Mouse (Mus musculus) liver, postnatal 0 days (tissue): ENCODE measurements around the gene Dnajb11. TPM values are rescaled to one million over a fixed set of nuclear protein-coding genes. Genes with fewer than 3 reads are reported as not detected.
A peak's percentile ranks its signal among the peaks of the same experiment; 100 is the strongest.

Experiments
- ATAC-seq: fragments of 200-750 bp; cut with Nextera tagmentation; 2 replicates; pipeline ENCODE4 v1.8.0; 2017; ENCODE audit warnings: mild to moderate bottlenecking, moderate library complexity
- DNase-seq: peaks from one replicate; pipeline ENCODE4 v3.0.0-alpha.2; 2016
- H3K27ac ChIP-seq: fragments of 300-500 bp; sonication (generic); 2 replicates; pipeline ENCODE4 v1.5.1; 2014; ENCODE audit warnings: antibody characterized with exemption, moderate library complexity, mild to moderate bottlenecking, low read depth
- H3K27me3 ChIP-seq: fragments of 300-500 bp; sonication (generic); 2 replicates; pipeline ENCODE4 v1.6.1; 2014; ENCODE audit warnings: low read length, control low read depth, mixed read lengths; ENCODE audit not compliant: insufficient read depth
- H3K36me3 ChIP-seq: fragments of 300-500 bp; sonication (generic); replicated peaks from 2 replicates; pipeline ENCODE4 v1.6.1; 2014; ENCODE audit warnings: mild to moderate bottlenecking, control low read depth, low read length, moderate library complexity, mixed read lengths; ENCODE audit not compliant: insufficient read depth
- H3K4me1 ChIP-seq: fragments of 300-500 bp; sonication (generic); 2 replicates; pipeline ENCODE4 v1.6.1; 2014; ENCODE audit warnings: antibody characterized with exemption, mild to moderate bottlenecking, control low read depth; ENCODE audit not compliant: insufficient read depth
- H3K4me2 ChIP-seq: fragments of 300-500 bp; sonication (generic); 2 replicates; pipeline ENCODE4 v1.6.1; 2014; ENCODE audit warnings: low read depth, mild to moderate bottlenecking, low read length, moderate library complexity, mixed read lengths
- H3K4me3 ChIP-seq: fragments of 300-500 bp; sonication (generic); 2 replicates; pipeline ENCODE4 v1.5.1; 2014; ENCODE audit warnings: low read depth, low read length
- H3K9ac ChIP-seq: fragments of 300-500 bp; sonication (generic); replicated peaks from 2 replicates; pipeline ENCODE4 v1.6.1; 2014; ENCODE audit warnings: mild to moderate bottlenecking, moderate library complexity
- H3K9me3 ChIP-seq: fragments of 300-500 bp; sonication (generic); 2 replicates; pipeline ENCODE4 v1.6.1; 2016; ENCODE audit warnings: mild to moderate bottlenecking, control low read depth, low read length, mixed read lengths
- CTCF ChIP-seq: sonication (generic); IDR thresholded peaks from 2 replicates; pipeline ENCODE4 v1.5.1; 2016; ENCODE audit warnings: antibody characterized with exemption, low read depth
- EP300 ChIP-seq: IDR thresholded peaks from 2 replicates; pipeline ENCODE4 v1.6.1; 2016; ENCODE audit warnings: antibody characterized with exemption, low read depth, mild to moderate bottlenecking
- WGBS: fragments of 180-500 bp; shearing (Covaris S2); extraction: QIAGEN DNeasy Blood & Tissue Kit; methylation state at CpG from one replicate; pipeline ENCODE4 v1.1.7; 2014; ENCODE audit not compliant: insufficient replicate concordance; 5-methylcytosine and 5-hydroxymethylcytosine counted together
- polyA plus RNA-seq: library from polyadenylated mRNA; unstranded; fragments of >200 nt; fragmentation: Nextera tagmentation; extraction: Ambion mirVana; gene quantifications from 2 replicates; pipeline ENCODE4 v1.2.1, GENCODE M21; 2015

Dnajb11 gene
- polyA plus RNA-seq, 1 experiment from 2014 or later, result 48.9 TPM

DNA sequence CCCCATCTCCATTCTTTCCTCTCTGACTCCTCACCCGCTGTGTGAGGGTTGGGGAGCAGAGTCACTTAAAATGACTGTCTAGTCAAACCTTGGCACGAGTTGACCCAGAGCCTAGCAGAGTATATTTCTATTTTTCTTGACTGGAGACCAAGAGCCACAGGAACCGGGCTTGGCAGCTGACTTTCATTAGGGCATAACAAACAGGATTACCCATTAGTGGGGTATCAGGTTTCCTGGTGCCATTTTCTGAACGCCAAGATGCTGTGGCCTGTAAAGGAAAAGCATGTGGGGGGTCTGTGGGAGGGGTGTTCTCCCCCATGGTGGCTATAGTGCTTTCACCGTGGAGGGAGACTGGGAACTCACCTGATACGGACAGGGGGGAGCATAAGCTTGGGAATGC, 23.3 kb downstream of the Dnajb11 start:
- H3K4me3 ChIP-seq, result no peak overlapping the region
- no peak overlapping the region for H3K4me2 ChIP-seq
- no peaks in the 10 kb centered on the region for H3K36me3 ChIP-seq
- DNase-seq, result no peak
- ATAC-seq, result no peak
- H3K9me3 ChIP-seq, result no peaks in the 10 kb centered on the region
- H3K27me3 ChIP-seq, result no peaks in the 10 kb centered on the region
- peak overlapping the region; percentile 44 for H3K9ac ChIP-seq
- TF ChIP-seq EP300, result no peak
- no peak for TF ChIP-seq CTCF
- WGBS, result 42% methylated on average over 6 of the region's 6 CpGs
- peaks cover 38% of the 10 kb centered on the region for H3K4me1 ChIP-seq
- H3K27ac ChIP-seq, result peak overlapping the region; percentile 98

- Histone ChIP-seq H3K9me3 (no peaks in the 10 kb centered on the region), H3K27ac (peak overlapping the region; percentile 98), H3K36me3 (no peaks in the 10 kb centered on the region), H3K27me3 (no peaks in the 10 kb centered on the region), H3K4me2 (no peak overlapping the region), H3K4me3 (no peak overlapping the region), H3K9ac (peak overlapping the region; percentile 51; the same call in 1 of the 2 replicates), H3K4me1 (peaks cover 41% of the 10 kb centered on the region)
- DNase-seq (peak; percentile 59), ATAC-seq (peak; percentile 83)
- WGBS, result 14% methylated on average over 4 of the region's 4 CpGs
- no peak for TF ChIP-seq CTCF
- peak; percentile 94 for TF ChIP-seq EP300
Observed at GRCm38 (mm10) chr16:22881487-22881886, 23.8 kb downstream of the Dnajb11 start.

DNA sequence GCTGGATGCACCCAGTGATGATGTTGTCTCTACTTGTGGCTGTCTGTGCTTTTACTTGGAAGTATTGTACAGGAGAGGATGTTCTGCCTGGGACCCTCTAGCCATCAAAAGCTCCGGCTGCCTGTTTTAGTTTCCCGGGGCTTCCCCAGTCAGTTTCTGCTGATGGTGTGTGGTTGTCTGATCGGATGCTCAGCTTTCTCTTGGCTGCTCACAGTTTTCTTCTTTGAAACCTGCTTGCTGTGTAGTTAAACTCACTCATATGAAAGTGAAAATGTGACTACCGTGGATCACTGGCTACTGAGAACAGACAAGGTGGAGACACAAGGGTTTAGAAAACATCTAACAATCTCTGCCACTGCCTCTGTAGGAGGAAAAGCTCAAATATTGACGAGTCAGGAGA, 25.8 kb downstream of the Dnajb11 start:
- Histone ChIP-seq H3K4me3 (no peak overlapping the region), H3K27ac (peak overlapping the region; percentile 98), H3K36me3 (no peaks in the 10 kb centered on the region), H3K9ac (no peak overlapping the region), H3K4me1 (peaks cover 36% of the 10 kb centered on the region), H3K4me2 (no peak overlapping the region), H3K9me3 (no peaks in the 10 kb centered on the region), H3K27me3 (no peaks in the 10 kb centered on the region)
- DNase-seq (no peak), ATAC-seq (no peak)
- TF ChIP-seq CTCF (no peak), EP300 (no peak)
- WGBS, result 63% methylated on average over 5 of the region's 5 CpGs

- TF ChIP-seq EP300 (no peak), CTCF (no peak)
- Histone ChIP-seq H3K4me3 (no peak overlapping the region), H3K4me1 (peaks cover 37% of the 10 kb centered on the region), H3K9me3 (no peaks in the 10 kb centered on the region), H3K36me3 (no peaks in the 10 kb centered on the region), H3K27ac (peak overlapping the region; percentile 98), H3K4me2 (peak overlapping the region; percentile 22; the same call in 1 of the 2 replicates), H3K27me3 (no peaks in the 10 kb centered on the region), H3K9ac (0 out of 2 replicates have a peak overlapping the region, but pooled peaks have one; percentile 11)
- peak; percentile 18; the same call in 1 of the 2 replicates for ATAC-seq
- peak; percentile 53 for DNase-seq
- WGBS, result 20% methylated on average over 4 of the region's 4 CpGs
Observed at GRCm38 (mm10) chr16:22885356-22885755, 27.7 kb downstream of the Dnajb11 start.

DNA sequence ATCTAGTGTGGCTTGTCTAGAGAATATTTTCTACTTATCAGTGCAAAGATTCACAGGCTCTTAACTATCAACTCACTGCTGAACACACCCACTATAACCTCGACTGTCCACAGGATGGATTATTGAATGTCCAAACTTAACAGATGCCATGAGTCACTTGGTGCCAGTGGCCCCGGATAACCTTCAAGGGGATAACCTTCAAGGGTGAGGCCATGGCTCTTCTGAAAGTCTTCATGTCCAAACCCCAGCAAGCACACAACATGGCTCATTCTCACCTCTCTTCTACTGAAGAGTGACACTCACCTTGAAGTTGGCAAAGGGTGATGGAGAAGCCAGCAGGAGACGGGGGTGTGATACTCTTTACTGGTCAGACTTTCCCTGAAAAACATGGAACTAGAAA, 29.1 kb downstream of the Dnajb11 start:
- Histone ChIP-seq H3K27ac (peak overlapping the region; percentile 98), H3K9me3 (no peaks in the 10 kb centered on the region), H3K36me3 (no peaks in the 10 kb centered on the region), H3K9ac (peak overlapping the region; percentile 30; the same call in 1 of the 2 replicates), H3K4me2 (peak overlapping the region; percentile 38), H3K4me1 (peaks cover 38% of the 10 kb centered on the region), H3K4me3 (no peak overlapping the region), H3K27me3 (no peaks in the 10 kb centered on the region)
- 46% methylated on average over 3 of the region's 3 CpGs for WGBS
- no peak for TF ChIP-seq EP300
- TF ChIP-seq CTCF, result no peak
- peak; percentile 37 for DNase-seq
- peak; percentile 52 for ATAC-seq

DNA sequence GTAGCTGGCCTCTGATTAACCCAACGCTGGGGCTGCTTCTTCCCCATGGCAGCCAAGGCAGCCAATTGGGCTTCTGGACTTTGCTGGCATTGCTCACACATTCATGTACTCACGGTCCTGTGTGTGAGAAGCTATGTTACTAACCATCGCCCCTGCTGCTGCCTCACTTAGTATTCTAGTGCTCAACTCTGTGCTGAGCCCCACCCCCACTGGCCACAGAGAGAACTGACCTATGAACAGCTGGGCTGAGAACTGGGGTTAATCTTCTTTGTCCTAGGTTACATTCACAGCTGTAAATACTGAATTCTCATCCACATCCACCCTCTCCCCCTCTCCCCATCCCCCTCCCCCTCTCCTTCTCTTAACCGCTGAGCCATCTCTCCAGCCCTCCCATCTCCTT, 31.2 kb downstream of the Dnajb11 start:
- no peak overlapping the region for H3K4me3 ChIP-seq
- WGBS, result 63% methylated on average over 4 of the region's 4 CpGs
- H3K4me2 ChIP-seq, result no peak overlapping the region
- peak overlapping the region; percentile 98 for H3K27ac ChIP-seq
- ATAC-seq (no peak), DNase-seq (no peak)
- H3K4me1 ChIP-seq, result peaks cover 25% of the 10 kb centered on the region
- no peaks in the 10 kb centered on the region for H3K27me3 ChIP-seq
- H3K9ac ChIP-seq, result no peak overlapping the region
- H3K36me3 ChIP-seq, result no peaks in the 10 kb centered on the region
- no peaks in the 10 kb centered on the region for H3K9me3 ChIP-seq
- no peak for TF ChIP-seq EP300
- TF ChIP-seq CTCF, result no peak
